Mouse (Mus musculus) bone marrow, adult 2 months (tissue): ENCODE results near the gene Wdr77.

Source experiments
- CTCF ChIP-seq: fragments of 200-500 bp; IDR thresholded peaks from 2 replicates; pipeline ENCODE4 v1.5.1; 2011; ENCODE audit warnings: low read length, control low read depth; ENCODE audit not compliant: control insufficient read depth, insufficient read depth
- POLR2A ChIP-seq: fragments of 200-500 bp; IDR thresholded peaks from 2 replicates; pipeline ENCODE4 v1.6.1; 2011; ENCODE audit warnings: low read depth, mild to moderate bottlenecking, control low read depth, low read length, borderline replicate concordance; ENCODE audit not compliant: control insufficient read depth

DNA sequence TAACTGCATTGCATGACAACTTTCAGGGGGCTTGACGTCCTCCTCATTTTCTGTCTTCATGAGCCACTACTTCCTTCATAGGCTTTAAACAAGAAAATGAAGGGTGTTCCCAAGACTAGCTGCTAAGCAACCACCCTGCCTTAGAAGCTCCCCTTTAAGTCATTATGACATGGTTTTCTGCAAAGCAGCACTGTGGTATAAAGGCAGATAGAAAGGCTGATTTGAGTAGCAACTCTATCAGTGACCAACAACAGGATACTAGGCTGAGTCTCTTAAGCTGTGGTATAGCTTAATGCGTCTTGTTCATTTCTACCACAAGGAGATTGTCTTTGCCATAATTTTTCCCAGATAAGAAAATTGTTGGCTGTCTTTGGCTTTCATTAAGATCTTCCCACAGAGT lies 55.4 kb downstream of the Wdr77 start, which contains the start of gene Pifo:
- TF ChIP-seq POLR2A (no peak), CTCF (no peak)
